Mouse (Mus musculus): ENCODE measurements at regions not wholly inside any gene's neighbourhood (a gene's known extent, or its start where the extent isn't known, plus 50 kb on each side); places are given as distances from the start of the nearest gene placed in this dataset.

DNA sequence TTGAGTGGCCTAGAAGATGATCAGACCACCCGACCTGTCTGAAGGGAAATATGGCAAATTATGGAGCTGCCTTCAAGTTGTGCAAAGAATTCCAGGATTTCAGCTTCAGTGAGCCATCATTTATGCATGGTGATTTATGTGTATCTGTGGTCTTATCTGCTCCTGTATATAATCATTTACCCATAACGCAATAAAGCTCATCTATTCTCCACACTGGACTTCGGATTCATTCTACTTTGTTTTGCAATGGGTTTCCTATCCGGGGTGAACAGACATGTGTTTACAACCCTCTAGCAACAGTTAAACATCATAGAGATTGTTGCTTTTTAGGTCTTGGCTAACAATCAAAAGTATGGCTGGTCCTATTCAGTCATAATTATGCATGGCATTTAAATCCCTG, 145.1 kb downstream of the Pcdh10 start:
- H3K36me3 ChIP-seq (replicated peaks): no peaks in the 10 kb centered on the region
- 88% methylated on average over 4 of the region's 4 CpGs for WGBS
- no peaks in the 10 kb centered on the region for H3K27me3 ChIP-seq (replicated peaks; ENCODE audit: low read depth, poor library complexity, severe bottlenecking)
- no peak for DNase-seq (ENCODE audit: low spot score)
- H3K27ac ChIP-seq (replicated peaks): no peak overlapping the region
- H3K4me1 ChIP-seq: no peaks in the 10 kb centered on the region
- no peak overlapping the region for H3K4me3 ChIP-seq
- H3K9me3 ChIP-seq: no peaks in the 10 kb centered on the region

DNA sequence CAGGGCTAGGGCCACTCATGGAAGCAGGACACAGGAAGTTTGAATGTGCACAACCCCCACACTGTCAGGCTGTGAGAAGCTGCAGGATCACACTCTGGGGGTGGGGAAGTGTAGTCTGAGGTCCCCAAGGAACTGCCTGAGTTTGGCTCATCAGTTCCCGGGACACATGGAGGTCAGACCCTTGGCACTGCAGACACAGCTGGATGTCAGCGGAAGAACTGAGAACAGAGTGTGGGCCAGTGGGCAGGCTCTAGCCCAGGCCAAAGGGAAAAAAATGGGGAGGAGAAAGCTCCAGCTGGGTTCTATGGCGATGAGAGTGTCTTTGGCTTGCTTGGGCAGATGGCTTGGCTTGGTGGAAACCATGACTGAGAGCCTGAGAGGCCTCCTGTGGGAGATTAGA, 168.9 kb downstream of the Pcdh10 start:
- no peak for DNase-seq (ENCODE audit: low spot score)
- WGBS: 94% methylated on average over 3 of the region's 3 CpGs
- Histone ChIP-seq H3K4me3 (no peak overlapping the region), H3K27me3 (replicated peaks; ENCODE audit: low read depth, poor library complexity, severe bottlenecking) (no peaks in the 10 kb centered on the region), H3K36me3 (replicated peaks) (no peaks in the 10 kb centered on the region), H3K4me1 (no peaks in the 10 kb centered on the region), H3K27ac (replicated peaks) (no peak overlapping the region), H3K9me3 (no peaks in the 10 kb centered on the region)

- Histone ChIP-seq H3K27ac (replicated peaks) (no peak overlapping the region), H3K4me3 (no peak overlapping the region), H3K4me1 (peaks cover 4% of the 10 kb centered on the region; the same call in 1 of the 2 replicates), H3K27me3 (replicated peaks; ENCODE audit: low read depth, poor library complexity, severe bottlenecking) (no peaks in the 10 kb centered on the region), H3K9me3 (no peaks in the 10 kb centered on the region), H3K36me3 (replicated peaks) (no peaks in the 10 kb centered on the region)
- peak; percentile 58 for DNase-seq (ENCODE audit: low spot score)
- 27% methylated on average over 1 of the region's 1 CpGs for WGBS
Observed at GRCm38 (mm10) chr3:45555736-45556135, 177.5 kb downstream of the Pcdh10 start.

DNA sequence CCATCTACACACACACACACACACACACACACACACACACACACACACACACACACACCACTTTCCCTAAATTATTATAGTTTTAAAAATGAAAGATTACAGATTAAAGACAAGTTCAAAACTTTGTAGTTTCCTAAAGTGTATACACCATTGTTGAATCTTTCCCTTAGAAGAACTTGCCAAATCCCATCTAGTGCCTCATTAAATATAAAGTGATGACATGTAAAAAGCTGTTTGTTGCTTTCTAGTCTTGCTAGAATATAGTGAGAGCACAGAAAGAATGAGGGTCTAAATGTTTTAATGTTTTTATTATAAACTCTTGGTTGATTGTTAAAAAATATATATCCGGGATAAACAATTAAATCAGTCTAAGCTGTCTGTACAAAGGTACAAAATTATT, 194.8 kb downstream of the Pcdh10 start:
- Histone ChIP-seq H3K27me3 (replicated peaks; ENCODE audit: low read depth, poor library complexity, severe bottlenecking) (no peaks in the 10 kb centered on the region), H3K4me3 (no peak overlapping the region), H3K36me3 (replicated peaks) (no peaks in the 10 kb centered on the region), H3K9me3 (no peaks in the 10 kb centered on the region), H3K27ac (replicated peaks) (no peak overlapping the region), H3K4me1 (no peaks in the 10 kb centered on the region)
- DNase-seq (ENCODE audit: low spot score): no peak
- 92% methylated on average over 1 of the region's 1 CpGs for WGBS

GRCm38 (mm10) chr3:45577035-45577434, 198.8 kb downstream of the Pcdh10 start:
- Histone ChIP-seq H3K4me1 (no peaks in the 10 kb centered on the region), H3K36me3 (replicated peaks) (no peaks in the 10 kb centered on the region), H3K9me3 (no peaks in the 10 kb centered on the region), H3K27ac (replicated peaks) (no peak overlapping the region), H3K27me3 (replicated peaks; ENCODE audit: low read depth, poor library complexity, severe bottlenecking) (no peaks in the 10 kb centered on the region), H3K4me3 (no peak overlapping the region)
- DNase-seq (ENCODE audit: low spot score): no peak
- 91% methylated on average over 1 of the region's 1 CpGs for WGBS

GRCm38 (mm10) chr3:45593561-45593960, 215.4 kb downstream of the Pcdh10 start:
- H3K27me3 ChIP-seq (replicated peaks; ENCODE audit: low read depth, poor library complexity, severe bottlenecking): no peaks in the 10 kb centered on the region
- no peak overlapping the region for H3K27ac ChIP-seq (replicated peaks)
- no peaks in the 10 kb centered on the region for H3K36me3 ChIP-seq (replicated peaks)
- no peaks in the 10 kb centered on the region for H3K4me1 ChIP-seq
- H3K9me3 ChIP-seq: no peaks in the 10 kb centered on the region
- WGBS: 29% methylated on average over 1 of the region's 1 CpGs
- DNase-seq (ENCODE audit: low spot score): no peak
- no peak overlapping the region for H3K4me3 ChIP-seq

DNA sequence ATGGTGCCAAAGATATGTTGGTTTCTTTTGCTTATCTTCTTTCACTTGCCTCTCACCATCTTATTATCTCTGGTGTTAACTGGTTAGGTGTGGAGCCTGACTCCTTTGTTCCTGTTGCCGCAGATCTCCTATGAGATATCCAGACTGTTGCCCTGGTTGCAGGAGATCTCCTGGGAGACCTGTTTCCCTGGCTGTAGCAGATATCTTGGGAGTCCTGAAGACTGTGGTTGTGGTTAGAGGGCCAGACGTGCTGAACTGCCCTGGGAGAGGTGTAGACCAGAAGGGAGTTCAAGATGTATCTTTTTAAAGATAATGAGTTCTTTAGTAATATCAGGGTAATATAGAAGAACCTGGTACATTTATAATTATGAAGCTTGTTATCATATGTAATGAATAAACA, 224.1 kb downstream of the Pcdh10 start:
- H3K27me3 ChIP-seq (replicated peaks; ENCODE audit: low read depth, poor library complexity, severe bottlenecking): no peaks in the 10 kb centered on the region
- H3K27ac ChIP-seq (replicated peaks): no peak overlapping the region
- no peaks in the 10 kb centered on the region for H3K36me3 ChIP-seq (replicated peaks)
- H3K4me3 ChIP-seq: no peak overlapping the region
- 82% methylated on average over 2 of the region's 2 CpGs for WGBS
- no peaks in the 10 kb centered on the region for H3K4me1 ChIP-seq
- no peaks in the 10 kb centered on the region for H3K9me3 ChIP-seq
- DNase-seq (ENCODE audit: low spot score): no peak

GRCm38 (mm10) chr3:45603151-45603550, 225.0 kb downstream of the Pcdh10 start:
- 86% methylated on average over 5 of the region's 5 CpGs for WGBS
- Histone ChIP-seq H3K36me3 (replicated peaks) (no peaks in the 10 kb centered on the region), H3K4me3 (no peak overlapping the region)

GRCm38 (mm10) chr3:45620729-45621128, 242.5 kb downstream of the Pcdh10 start:
- no peaks in the 10 kb centered on the region for H3K9me3 ChIP-seq
- no peak overlapping the region for H3K4me3 ChIP-seq
- no peaks in the 10 kb centered on the region for H3K4me1 ChIP-seq

More at GRCm38 (mm10) chr3:45603151-45603550, 225.0 kb downstream of the Pcdh10 start:
- H3K9me3 ChIP-seq: no peaks in the 10 kb centered on the region
- no peak for DNase-seq (ENCODE audit: low spot score)
- no peaks in the 10 kb centered on the region for H3K27me3 ChIP-seq (replicated peaks; ENCODE audit: low read depth, poor library complexity, severe bottlenecking)
- H3K4me1 ChIP-seq: no peaks in the 10 kb centered on the region
- H3K27ac ChIP-seq (replicated peaks): no peak overlapping the region

GRCm38 (mm10) chr3:45645856-45646450, 267.8 kb downstream of the Pcdh10 start:
- no peak overlapping the region for H3K4me3 ChIP-seq

More at GRCm38 (mm10) chr3:45620729-45621128, 242.5 kb downstream of the Pcdh10 start:
- no peak for DNase-seq (ENCODE audit: low spot score)
- H3K36me3 ChIP-seq (replicated peaks): no peaks in the 10 kb centered on the region
- no peak overlapping the region for H3K27ac ChIP-seq (replicated peaks)
- H3K27me3 ChIP-seq (replicated peaks; ENCODE audit: low read depth, poor library complexity, severe bottlenecking): no peaks in the 10 kb centered on the region

DNA sequence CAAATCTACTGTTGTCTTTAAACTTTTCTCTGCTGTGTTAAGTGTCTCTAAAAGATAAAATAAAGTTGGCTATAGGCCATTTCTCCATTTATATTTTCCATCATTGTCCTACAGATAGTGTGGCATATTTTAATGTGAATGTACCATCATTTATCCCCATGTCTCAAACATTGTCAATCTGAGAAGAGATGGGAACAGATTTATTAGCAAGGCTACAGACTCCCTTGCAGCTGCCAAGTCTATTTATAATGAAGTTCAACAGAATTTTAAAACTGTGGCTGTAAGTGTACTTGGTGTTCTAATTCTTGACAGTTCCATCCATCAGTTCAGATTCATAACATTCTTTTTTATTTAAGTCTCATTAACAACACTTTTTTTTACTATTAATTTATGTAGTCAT, 271.2 kb downstream of the Pcdh10 start:
- H3K4me3 ChIP-seq: no peak overlapping the region
- H3K27me3 ChIP-seq (replicated peaks; ENCODE audit: low read depth, poor library complexity, severe bottlenecking): no peaks in the 10 kb centered on the region
- no peaks in the 10 kb centered on the region for H3K9me3 ChIP-seq
- no peak overlapping the region for H3K27ac ChIP-seq (replicated peaks)
- no peaks in the 10 kb centered on the region for H3K4me1 ChIP-seq
- DNase-seq (ENCODE audit: low spot score): no peak
- no peaks in the 10 kb centered on the region for H3K36me3 ChIP-seq (replicated peaks)

More at GRCm38 (mm10) chr3:45645856-45646450, 267.8 kb downstream of the Pcdh10 start:
- WGBS: 92% methylated on average over 6 of the region's 6 CpGs
- Histone ChIP-seq H3K9me3 (no peaks in the 10 kb centered on the region), H3K27ac (replicated peaks) (no peak overlapping the region), H3K4me1 (no peaks in the 10 kb centered on the region), H3K36me3 (replicated peaks) (no peaks in the 10 kb centered on the region), H3K27me3 (replicated peaks; ENCODE audit: low read depth, poor library complexity, severe bottlenecking) (no peaks in the 10 kb centered on the region)
- no peak for DNase-seq (ENCODE audit: low spot score)

DNA sequence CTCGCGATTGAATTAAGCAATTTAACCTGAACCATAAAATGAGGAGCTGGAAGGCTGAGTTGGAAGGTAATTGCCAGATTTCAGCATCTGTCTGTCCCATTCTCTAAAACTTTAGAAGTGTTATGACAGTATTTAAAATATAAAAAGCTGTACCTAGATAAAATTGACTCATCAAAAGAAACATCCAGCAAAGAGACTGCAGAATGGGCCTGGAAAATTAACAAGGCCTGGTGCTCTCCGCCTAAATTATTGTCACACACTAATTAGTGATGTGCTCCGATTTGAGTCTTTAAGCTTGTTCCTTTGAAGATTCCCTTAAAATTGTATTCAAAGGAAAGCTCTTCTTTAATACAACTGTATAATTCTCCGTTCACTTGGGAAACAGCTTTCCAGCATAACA, 278.8 kb downstream of the Pcdh10 start:
- no peak overlapping the region for H3K4me3 ChIP-seq
- no peaks in the 10 kb centered on the region for H3K9me3 ChIP-seq
- H3K27me3 ChIP-seq (replicated peaks; ENCODE audit: low read depth, poor library complexity, severe bottlenecking): no peaks in the 10 kb centered on the region
- no peak for DNase-seq (ENCODE audit: low spot score)
- H3K36me3 ChIP-seq (replicated peaks): no peaks in the 10 kb centered on the region
- no peak overlapping the region for H3K27ac ChIP-seq (replicated peaks)
- WGBS: 89% methylated on average over 5 of the region's 5 CpGs
- no peaks in the 10 kb centered on the region for H3K4me1 ChIP-seq

- Histone ChIP-seq H3K9me3 (no peaks in the 10 kb centered on the region), H3K27me3 (replicated peaks; ENCODE audit: low read depth, poor library complexity, severe bottlenecking) (no peaks in the 10 kb centered on the region), H3K4me3 (no peak overlapping the region), H3K4me1 (no peaks in the 10 kb centered on the region), H3K27ac (replicated peaks) (no peak overlapping the region), H3K36me3 (replicated peaks) (no peaks in the 10 kb centered on the region)
- WGBS: 84% methylated on average over 2 of the region's 2 CpGs
- no peak for DNase-seq (ENCODE audit: low spot score)
Observed at GRCm38 (mm10) chr3:45658093-45658776, 280.0 kb downstream of the Pcdh10 start.
